Mouse (Mus musculus): ENCODE measurements around the gene C1qbp. TPM values are rescaled to one million over a fixed set of nuclear protein-coding genes. Genes with fewer than 3 reads are reported as not detected.

C1qbp gene
- polyA plus RNA-seq, 1 experiment from 2014 or later: 170 TPM

Other genes starting within 250 kb of the C1qbp start
- gene Zfp3, start 218.8 kb downstream of the C1qbp start, polyA plus RNA-seq (2015; fragmentation: Nextera tagmentation; extraction: Ambion mirVana): 14.6 and 17.4 TPM in 2 replicates
- gene Scimp, start 170.4 kb downstream of the C1qbp start, polyA plus RNA-seq (2015; fragmentation: Nextera tagmentation; extraction: Ambion mirVana): not detected in 2 replicates
- 88.6 and 91.0 TPM in 2 replicates for gene Rabep1, start 138.2 kb downstream of the C1qbp start, polyA plus RNA-seq (2015; fragmentation: Nextera tagmentation; extraction: Ambion mirVana)
- 120 and 122 TPM in 2 replicates for gene Nup88, start 13.1 kb downstream of the C1qbp start, polyA plus RNA-seq (2015; fragmentation: Nextera tagmentation; extraction: Ambion mirVana)
- 65.3 and 71.5 TPM in 2 replicates for gene Rpain, start 12.8 kb downstream of the C1qbp start, polyA plus RNA-seq (2015; fragmentation: Nextera tagmentation; extraction: Ambion mirVana)
- gene Dhx33, start 21.4 kb upstream of the C1qbp start, polyA plus RNA-seq (2015; fragmentation: Nextera tagmentation; extraction: Ambion mirVana): 15.7 and 16.2 TPM in 2 replicates
- gene Mis12, start 36.6 kb upstream of the C1qbp start, polyA plus RNA-seq (2015; fragmentation: Nextera tagmentation; extraction: Ambion mirVana): 33.4 and 36.1 TPM in 2 replicates
- 38.1 and 39.6 TPM in 2 replicates for gene Derl2, start 36.8 kb upstream of the C1qbp start, polyA plus RNA-seq (2015; fragmentation: Nextera tagmentation; extraction: Ambion mirVana)
- 729 and 758 TPM in 2 replicates for gene 6330403K07Rik, start 50.5 kb upstream of the C1qbp start, polyA plus RNA-seq (2015; fragmentation: Nextera tagmentation; extraction: Ambion mirVana)
- 0.07 and 0.08 TPM in 2 replicates for gene Nlrp1a, start 161.7 kb upstream of the C1qbp start, polyA plus RNA-seq (2015; fragmentation: Nextera tagmentation; extraction: Ambion mirVana)
- not detected in 2 replicates for gene Nlrp1b, start 247.7 kb upstream of the C1qbp start, polyA plus RNA-seq (2015; fragmentation: Nextera tagmentation; extraction: Ambion mirVana)

Measured in midbrain, embryonic 16.5 days (tissue).